Mouse (Mus musculus): ENCODE results near the gene Syf2.

DNA sequence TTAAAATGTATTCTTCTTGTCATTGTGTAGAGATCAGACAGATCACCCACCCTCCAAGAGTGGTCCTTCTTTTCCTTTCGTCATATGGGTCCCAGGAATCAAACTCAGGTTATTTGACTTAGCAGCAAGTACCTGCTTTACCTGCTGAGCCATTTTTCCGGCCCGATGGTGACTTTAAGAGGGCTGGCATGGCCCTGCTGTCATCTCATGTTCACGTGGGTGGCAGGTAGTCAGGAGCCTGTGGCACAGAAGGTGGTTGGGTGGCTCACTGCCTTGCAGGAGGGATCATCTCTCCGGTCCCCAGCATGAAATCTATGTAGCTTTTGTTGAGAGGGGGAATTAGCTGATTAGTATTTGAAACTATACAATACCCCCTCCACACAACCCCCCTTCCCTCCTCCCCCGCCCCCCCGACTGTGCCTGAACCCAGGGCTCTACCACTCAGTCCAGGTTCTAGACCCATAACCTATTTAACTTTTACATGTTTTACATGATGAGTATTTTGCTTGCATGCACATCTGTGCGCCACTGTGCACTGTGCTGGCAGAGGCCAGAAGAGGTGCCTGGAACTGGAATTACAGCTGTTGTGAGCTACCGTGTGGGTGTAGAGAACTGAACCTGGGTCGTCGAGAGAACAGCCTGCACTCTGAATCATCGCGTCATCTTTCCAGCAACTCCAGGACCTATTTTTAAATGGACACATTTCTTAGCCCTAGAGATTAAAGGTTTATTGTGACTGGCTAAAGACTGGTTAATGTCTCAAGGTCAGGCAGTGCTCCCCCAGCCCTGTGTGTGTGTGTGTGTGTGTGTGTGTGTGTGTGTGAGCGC, 15.3 kb upstream of the Syf2 start:
- TF ChIP-seq POLR2A (IDR thresholded peaks at IDR 0.05; ENCODE audit: control insufficient read depth, low read depth, low read length) (no peak), CTCF (IDR thresholded peaks at IDR 0.05; ENCODE audit: control insufficient read depth, insufficient read depth, insufficient replicate concordance, low read depth, low read length) (no peak)
